Mouse (Mus musculus) macrophage (primary cell): ENCODE data around the gene Syt5. TPM values are rescaled to one million over a fixed set of nuclear protein-coding genes. Genes with fewer than 3 reads are reported as not detected.
"Not testable (repeated sequence)": the region's sequence is repeated elsewhere in the genome, so short reads cannot be mapped to it uniquely, and the experiment has no call there.

Source experiments
- H3K27ac ChIP-seq: fragments of 350-480 bp; formaldehyde crosslinking; 2 replicates; pipeline ENCODE4 v1.9.0; 2021
- H3K36me3 ChIP-seq: fragments of 350-480 bp; formaldehyde crosslinking; 2 replicates; pipeline ENCODE4 v1.9.0; 2021; ENCODE audit errors: inconsistent target
- H3K4me3 ChIP-seq: fragments of 350-480 bp; formaldehyde crosslinking; 2 replicates; pipeline ENCODE4 v1.9.0; 2021; ENCODE audit errors: inconsistent target
- H3K79me2 ChIP-seq: fragments of 350-480 bp; formaldehyde crosslinking; 2 replicates; pipeline ENCODE4 v1.9.0; 2021; ENCODE audit errors: inconsistent target
- WGBS: methylation state at CpG from one replicate; pipeline ENCODE4 v1.1.7; 2026; ENCODE audit warnings: inconsistent platforms; ENCODE audit not compliant: missing documents; 5-methylcytosine and 5-hydroxymethylcytosine counted together
- polyA plus RNA-seq: library from polyadenylated mRNA; stranded (reverse); fragments of 250-400 nt; gene quantifications from 3 replicates; pipeline ENCODE4 v1.2.4, GENCODE M21; 2018; ENCODE audit warnings: inconsistent platforms
- total RNA-seq, 78 experiments: library from RNA; depleted of rRNA; stranded (reverse); fragments of 250-400 nt; gene quantifications; 1 replicate in 9 of 78; 2 replicates in 24 of 78; 3 replicates in 43 of 78; 4 replicates in 2 of 78; pipeline ENCODE4 v1.2.4; 2018; ENCODE audit warnings: inconsistent platforms in 56 of 78

The Syt5 gene
- not detected for total RNA-seq (2018; cell fraction: chromatin; rRNA removed)
- not detected for total RNA-seq (2018; cell fraction: cytosol; rRNA removed)
- not detected for total RNA-seq (2018; cell fraction: nucleus; rRNA removed)
- polyA plus RNA-seq, result not detected in 3 replicates

GRCm38 (mm10) chr7:4547221-4547641 is at the start of gene Syt5:
TSS of gene Syt5 (minus strand) at chr7:4547541.
- Histone ChIP-seq H3K36me3 (no peaks in the 10 kb centered on the region), H3K4me3 (no peak within 1 kb of the TSS), H3K79me2 (no peaks in the 10 kb centered on the region), H3K27ac (no peak within 1 kb of the TSS)
- WGBS, result 6% methylated on average over 32 of the region's 33 CpGs

GRCm38 (mm10) chr7:4597046-4597445 is 49.7 kb upstream of the Syt5 start:
- not testable (repeated sequence) for H3K36me3 ChIP-seq, H3K4me3 ChIP-seq, H3K27ac ChIP-seq, H3K79me2 ChIP-seq
- 32% methylated on average over 4 of the region's 4 CpGs for WGBS

- not testable (repeated sequence) for H3K36me3 ChIP-seq, H3K27ac ChIP-seq, H3K79me2 ChIP-seq, H3K4me3 ChIP-seq
- WGBS, result 36% methylated on average over 3 of the region's 3 CpGs
These were observed 34.1 kb upstream of the Syt5 start for GRCm38 (mm10) chr7:4581481-4581880.

GRCm38 (mm10) chr7:4572361-4572760 is 25.0 kb upstream of the Syt5 start:
- no CpG with 5 or more reads among the region's 2 CpGs for whole genome bisulfite sequencing
- H3K4me3 ChIP-seq, H3K36me3 ChIP-seq: not testable (repeated sequence)

GRCm38 (mm10) chr7:4562660-4563059 is 15.3 kb upstream of the Syt5 start:
- no peaks in the 10 kb centered on the region for H3K79me2 ChIP-seq
- H3K36me3 ChIP-seq, result no peaks in the 10 kb centered on the region
- WGBS, result 86% methylated on average over 2 of the region's 3 CpGs
- H3K4me3 ChIP-seq, result no peak overlapping the region
- no peak overlapping the region for H3K27ac ChIP-seq

More at GRCm38 (mm10) chr7:4572361-4572760, 25.0 kb upstream of the Syt5 start:
- H3K27ac ChIP-seq, H3K79me2 ChIP-seq: not testable (repeated sequence)

- Histone ChIP-seq H3K79me2 (no peaks in the 10 kb centered on the region), H3K36me3 (no peaks in the 10 kb centered on the region), H3K4me3 (no peak overlapping the region), H3K27ac (no peak overlapping the region)
- WGBS, result 72% methylated on average over 5 of the region's 6 CpGs
These were observed 9.8 kb upstream of the Syt5 start for GRCm38 (mm10) chr7:4557167-4557560.

GRCm38 (mm10) chr7:4556256-4557166 is 9.2 kb upstream of the Syt5 start:
- H3K4me3 ChIP-seq, result no peak overlapping the region
- H3K36me3 ChIP-seq, result no peaks in the 10 kb centered on the region
- no peaks in the 10 kb centered on the region for H3K79me2 ChIP-seq
- 19% methylated on average over 15 of the region's 15 CpGs for WGBS
- H3K27ac ChIP-seq, result no peak overlapping the region

- Histone ChIP-seq H3K27ac (no peak overlapping the region), H3K79me2 (no peaks in the 10 kb centered on the region), H3K4me3 (no peak overlapping the region), H3K36me3 (no peaks in the 10 kb centered on the region)
- 4% methylated on average over 26 of the region's 26 CpGs for WGBS
These were observed 680 bp downstream of the Syt5 start for GRCm38 (mm10) chr7:4546591-4547131.

GRCm38 (mm10) chr7:4546050-4546449 is 1.3 kb downstream of the Syt5 start:
- no peaks in the 10 kb centered on the region for H3K36me3 ChIP-seq
- H3K79me2 ChIP-seq, result no peaks in the 10 kb centered on the region
- no peak overlapping the region for H3K27ac ChIP-seq
- WGBS, result 81% methylated on average over 15 of the region's 15 CpGs
- no peak overlapping the region for H3K4me3 ChIP-seq

- H3K4me3 ChIP-seq, result no peak overlapping the region
- no peaks in the 10 kb centered on the region for H3K36me3 ChIP-seq
- no peak overlapping the region for H3K27ac ChIP-seq
- H3K79me2 ChIP-seq, result no peaks in the 10 kb centered on the region
- WGBS, result 55% methylated on average over 17 of the region's 17 CpGs
These were observed 5.3 kb downstream of the Syt5 start for GRCm38 (mm10) chr7:4542013-4542412.

- 82% methylated on average over 5 of the region's 5 CpGs for WGBS
- no peaks in the 10 kb centered on the region for H3K36me3 ChIP-seq
- no peak overlapping the region for H3K4me3 ChIP-seq
- H3K79me2 ChIP-seq, result no peaks in the 10 kb centered on the region
- no peak overlapping the region for H3K27ac ChIP-seq
These were observed 6.0 kb downstream of the Syt5 start for GRCm38 (mm10) chr7:4541344-4541743.

- H3K4me3 ChIP-seq, result no peak overlapping the region
- no peaks in the 10 kb centered on the region for H3K79me2 ChIP-seq
- H3K27ac ChIP-seq, result no peak overlapping the region
- no peaks in the 10 kb centered on the region for H3K36me3 ChIP-seq
- 91% methylated on average over 2 of the region's 2 CpGs for WGBS
These were observed 8.3 kb downstream of the Syt5 start for GRCm38 (mm10) chr7:4539019-4539418.

GRCm38 (mm10) chr7:4537181-4537580 is 10.2 kb downstream of the Syt5 start:
- WGBS, result 58% methylated on average over 4 of the region's 4 CpGs
- no peaks in the 10 kb centered on the region for H3K79me2 ChIP-seq
- H3K36me3 ChIP-seq, result no peaks in the 10 kb centered on the region
- no peak overlapping the region for H3K4me3 ChIP-seq
- no peak overlapping the region for H3K27ac ChIP-seq

- WGBS, result 96% methylated on average over 4 of the region's 4 CpGs
- Histone ChIP-seq H3K4me3 (no peak overlapping the region), H3K36me3 (no peaks in the 10 kb centered on the region), H3K79me2 (no peaks in the 10 kb centered on the region), H3K27ac (no peak overlapping the region)
These were observed 11.0 kb downstream of the Syt5 start for GRCm38 (mm10) chr7:4536369-4536768.

- Histone ChIP-seq H3K27ac (no peak within 1 kb of the TSS), H3K36me3 (no peaks in the 10 kb centered on the region), H3K4me3 (no peak within 1 kb of the TSS; the same call in 1 of the 2 replicates), H3K79me2 (no peaks in the 10 kb centered on the region)
- 9% methylated on average over 28 of the region's 28 CpGs for WGBS
These were observed 15.2 kb downstream of the Syt5 start, which contains the start of gene Dnaaf3 for GRCm38 (mm10) chr7:4532005-4532729. TSS of gene Dnaaf3 (minus strand) at chr7:4532453.
